Mouse (Mus musculus) lung, embryonic 15.5 days (tissue): ENCODE data around the gene Ddx28. TPM values are rescaled to one million over a fixed set of nuclear protein-coding genes. Genes with fewer than 3 reads are reported as not detected.
"Not testable (repeated sequence)": the region's sequence is repeated elsewhere in the genome, so short reads cannot be mapped to it uniquely, and the experiment has no call there.

Experiments
- ATAC-seq: fragments of 200-750 bp; cut with Nextera tagmentation; 2 replicates; pipeline ENCODE4 v1.8.0; 2017; ENCODE audit warnings: moderate number of reproducible peaks, borderline replicate concordance; ENCODE audit not compliant: low FRiP score, low TSS enrichment; ENCODE audit errors: extremely low read depth
- H3K27ac ChIP-seq: fragments of 300-500 bp; sonication (generic); 2 replicates; pipeline ENCODE4 v1.5.1; 2015; ENCODE audit warnings: moderate library complexity, mild to moderate bottlenecking, inconsistent platforms
- H3K27me3 ChIP-seq: fragments of 300-500 bp; sonication (generic); 2 replicates; pipeline ENCODE4 v1.6.1; 2015; ENCODE audit warnings: inconsistent platforms
- H3K36me3 ChIP-seq: fragments of 300-500 bp; sonication (generic); 2 replicates; pipeline ENCODE4 v1.6.1; 2015; ENCODE audit warnings: inconsistent platforms
- H3K4me1 ChIP-seq: fragments of 300-500 bp; sonication (generic); 2 replicates; pipeline ENCODE4 v1.6.1; 2015; ENCODE audit warnings: inconsistent platforms
- H3K4me2 ChIP-seq: fragments of 300-500 bp; sonication (generic); 2 replicates; pipeline ENCODE4 v1.6.1; 2015; ENCODE audit warnings: inconsistent platforms, mild to moderate bottlenecking, moderate library complexity
- H3K4me3 ChIP-seq: fragments of 300-500 bp; sonication (generic); 2 replicates; pipeline ENCODE4 v1.5.1; 2015; ENCODE audit warnings: mild to moderate bottlenecking, inconsistent platforms
- H3K9ac ChIP-seq: fragments of 300-500 bp; sonication (generic); 2 replicates; pipeline ENCODE4 v1.6.1; 2015; ENCODE audit warnings: inconsistent platforms
- H3K9me3 ChIP-seq: fragments of 300-500 bp; sonication (generic); 2 replicates; pipeline ENCODE4 v1.6.1; 2016; ENCODE audit warnings: inconsistent platforms
- WGBS: fragments of 180-500 bp; shearing (Covaris S2); methylation state at CpG from one replicate; pipeline ENCODE4 v1.1.7; 2015; 5-methylcytosine and 5-hydroxymethylcytosine counted together
- polyA plus RNA-seq: library from polyadenylated mRNA; unstranded; fragments of >200 nt; fragmentation: Nextera tagmentation; extraction: Ambion mirVana; gene quantifications from 2 replicates; pipeline ENCODE4 v1.2.1, GENCODE M21; 2015

The Ddx28 gene
- polyA plus RNA-seq, 1 experiment from 2014 or later, result 17.3 TPM

GRCm38 (mm10) chr8:106010748-106011642 lies 687 bp downstream of the Ddx28 start:
- 1% methylated on average over 74 of the region's 74 CpGs for WGBS
- ATAC-seq, result peak; percentile 92
- peak overlapping the region; percentile 86 for H3K4me3 ChIP-seq

GRCm38 (mm10) chr8:106007891-106008290 lies 3.8 kb downstream of the Ddx28 start:
- not testable (repeated sequence) for H3K9ac ChIP-seq, H3K4me3 ChIP-seq

More at GRCm38 (mm10) chr8:106010748-106011642, 687 bp downstream of the Ddx28 start:
- Histone ChIP-seq H3K9me3 (no peaks in the 10 kb centered on the region), H3K27me3 (no peaks in the 10 kb centered on the region), H3K27ac (peak overlapping the region; percentile 58), H3K4me1 (peaks cover 11% of the 10 kb centered on the region), H3K4me2 (peak overlapping the region; percentile 90), H3K36me3 (0 out of 2 replicates have a peak, but pooled peaks cover 1% of the 10 kb centered on the region), H3K9ac (peak overlapping the region; percentile 89)

GRCm38 (mm10) chr8:106007135-106007534 lies 4.5 kb downstream of the Ddx28 start:
- 76% methylated on average over 3 of the region's 3 CpGs for WGBS
- ATAC-seq, result no peak
- Histone ChIP-seq H3K4me1 (peaks cover 11% of the 10 kb centered on the region), H3K4me2 (no peak overlapping the region), H3K36me3 (no peaks in the 10 kb centered on the region), H3K9ac (no peak overlapping the region), H3K27ac (no peak overlapping the region), H3K4me3 (no peak overlapping the region), H3K9me3 (no peaks in the 10 kb centered on the region), H3K27me3 (no peaks in the 10 kb centered on the region)

More at GRCm38 (mm10) chr8:106007891-106008290, 3.8 kb downstream of the Ddx28 start:
- peaks cover 11% of the 10 kb centered on the region for H3K4me1 ChIP-seq
- not testable (repeated sequence) for H3K9me3 ChIP-seq, ATAC-seq, H3K4me2 ChIP-seq, H3K36me3 ChIP-seq, H3K27ac ChIP-seq, H3K27me3 ChIP-seq
- WGBS, result 57% methylated on average over 3 of the region's 3 CpGs

GRCm38 (mm10) chr8:106006413-106006812 lies 5.3 kb downstream of the Ddx28 start:
- no peak overlapping the region for H3K27ac ChIP-seq
- H3K4me1 ChIP-seq, result peaks cover 11% of the 10 kb centered on the region
- ATAC-seq, result no peak
- H3K27me3 ChIP-seq, result no peaks in the 10 kb centered on the region
- no peaks in the 10 kb centered on the region for H3K36me3 ChIP-seq
- no peak overlapping the region for H3K9ac ChIP-seq
- no peaks in the 10 kb centered on the region for H3K9me3 ChIP-seq
- H3K4me2 ChIP-seq, result no peak overlapping the region
- WGBS, result 85% methylated on average over 4 of the region's 4 CpGs
- H3K4me3 ChIP-seq, result no peak overlapping the region

- Histone ChIP-seq H3K4me3 (no peak within 1 kb of the TSS), H3K4me2 (no peak within 1 kb of the TSS), H3K36me3 (no peaks in the 10 kb centered on the region), H3K27ac (no peak within 1 kb of the TSS), H3K9ac (no peak within 1 kb of the TSS), H3K27me3 (no peaks in the 10 kb centered on the region), H3K4me1 (peaks cover 11% of the 10 kb centered on the region), H3K9me3 (no peaks in the 10 kb centered on the region)
- WGBS, result 76% methylated on average over 4 of the region's 4 CpGs
- ATAC-seq, result no peak
Observed at GRCm38 (mm10) chr8:106005875-106006274, 5.8 kb downstream of the Ddx28 start, which contains the start of gene Dpep2nb. Gene Dpep2nb, minus strand, starts transcription at chr8:106005975.

- no peaks in the 10 kb centered on the region for H3K36me3 ChIP-seq
- no peaks in the 10 kb centered on the region for H3K27me3 ChIP-seq
- no peak overlapping the region for H3K27ac ChIP-seq
- no peak overlapping the region for H3K9ac ChIP-seq
- WGBS, result 79% methylated on average over 8 of the region's 8 CpGs
- no peak for ATAC-seq
- H3K4me1 ChIP-seq, result peaks cover 1% of the 10 kb centered on the region
- H3K9me3 ChIP-seq, result no peaks in the 10 kb centered on the region
- no peak overlapping the region for H3K4me2 ChIP-seq
- H3K4me3 ChIP-seq, result no peak overlapping the region
Observed at GRCm38 (mm10) chr8:106004538-106005207, 7.0 kb downstream of the Ddx28 start.

- Histone ChIP-seq H3K27ac (no peak overlapping the region), H3K9ac (no peak overlapping the region), H3K9me3 (no peaks in the 10 kb centered on the region), H3K36me3 (no peaks in the 10 kb centered on the region), H3K4me1 (no peaks in the 10 kb centered on the region), H3K27me3 (no peaks in the 10 kb centered on the region), H3K4me3 (no peak overlapping the region), H3K4me2 (no peak overlapping the region)
- no peak for ATAC-seq
- WGBS, result 76% methylated on average over 4 of the region's 4 CpGs
Observed at GRCm38 (mm10) chr8:106001908-106002307, 9.8 kb downstream of the Ddx28 start.

- no peak for ATAC-seq
- H3K4me1 ChIP-seq, result no peaks in the 10 kb centered on the region
- H3K36me3 ChIP-seq, result no peaks in the 10 kb centered on the region
- H3K9ac ChIP-seq, result no peak overlapping the region
- H3K4me3 ChIP-seq, result no peak overlapping the region
- WGBS, result 74% methylated on average over 2 of the region's 2 CpGs
- H3K27me3 ChIP-seq, result no peaks in the 10 kb centered on the region
- no peak overlapping the region for H3K27ac ChIP-seq
- H3K9me3 ChIP-seq, result no peaks in the 10 kb centered on the region
- H3K4me2 ChIP-seq, result no peak overlapping the region
Observed at GRCm38 (mm10) chr8:105998971-105999370, 12.7 kb downstream of the Ddx28 start.

GRCm38 (mm10) chr8:105996359-105996758 lies 15.3 kb downstream of the Ddx28 start:
- Histone ChIP-seq H3K27me3 (no peaks in the 10 kb centered on the region), H3K27ac (no peak overlapping the region), H3K9ac (no peak overlapping the region), H3K9me3 (no peaks in the 10 kb centered on the region), H3K4me2 (no peak overlapping the region), H3K4me3 (no peak overlapping the region), H3K36me3 (no peaks in the 10 kb centered on the region), H3K4me1 (peaks cover 3% of the 10 kb centered on the region)
- WGBS, result 70% methylated on average over 7 of the region's 7 CpGs
- no peak for ATAC-seq

GRCm38 (mm10) chr8:105993226-105993625 lies 18.5 kb downstream of the Ddx28 start:
- H3K27me3 ChIP-seq, result no peaks in the 10 kb centered on the region; the same call in 1 of the 2 replicates
- 41% methylated on average over 4 of the region's 4 CpGs for WGBS
- ATAC-seq, result no peak

GRCm38 (mm10) chr8:105992499-105992898 lies 19.2 kb downstream of the Ddx28 start:
- H3K36me3 ChIP-seq, result no peaks in the 10 kb centered on the region
- peaks cover 11% of the 10 kb centered on the region for H3K4me1 ChIP-seq
- H3K9me3 ChIP-seq, result no peaks in the 10 kb centered on the region
- H3K4me3 ChIP-seq, result no peak overlapping the region
- no peak for ATAC-seq
- WGBS, result 53% methylated on average over 5 of the region's 5 CpGs
- H3K27me3 ChIP-seq, result no peaks in the 10 kb centered on the region; the same call in 1 of the 2 replicates
- no peak overlapping the region for H3K4me2 ChIP-seq
- no peak overlapping the region for H3K27ac ChIP-seq
- no peak overlapping the region for H3K9ac ChIP-seq

More at GRCm38 (mm10) chr8:105993226-105993625, 18.5 kb downstream of the Ddx28 start:
- no peak overlapping the region for H3K4me2 ChIP-seq
- peaks cover 11% of the 10 kb centered on the region for H3K4me1 ChIP-seq
- H3K4me3 ChIP-seq, result no peak overlapping the region
- no peak overlapping the region for H3K27ac ChIP-seq
- H3K9ac ChIP-seq, result no peak overlapping the region
- no peaks in the 10 kb centered on the region for H3K9me3 ChIP-seq
- no peaks in the 10 kb centered on the region for H3K36me3 ChIP-seq

- no peak overlapping the region for H3K9ac ChIP-seq
- H3K27ac ChIP-seq, result 0 out of 2 replicates have a peak overlapping the region, but pooled peaks have one; percentile 2
- H3K36me3 ChIP-seq, result no peaks in the 10 kb centered on the region
- H3K27me3 ChIP-seq, result no peaks in the 10 kb centered on the region; the same call in 1 of the 2 replicates
- H3K9me3 ChIP-seq, result no peaks in the 10 kb centered on the region
- no peak overlapping the region for H3K4me3 ChIP-seq
- 48% methylated on average over 2 of the region's 2 CpGs for WGBS
- peak overlapping the region; percentile 44; the same call in 1 of the 2 replicates for H3K4me2 ChIP-seq
- no peak for ATAC-seq
- peaks cover 11% of the 10 kb centered on the region for H3K4me1 ChIP-seq
Observed at GRCm38 (mm10) chr8:105991546-105991945, 20.1 kb downstream of the Ddx28 start.
